Mouse (Mus musculus): ENCODE data around the gene Mnx1. TPM values are rescaled to one million over a fixed set of nuclear protein-coding genes. Genes with fewer than 3 reads are reported as not detected.

Gene Mnx1
- not detected in 2 replicates for polyA plus RNA-seq (2015; fragmentation: Nextera tagmentation; extraction: Ambion mirVana)

DNA sequence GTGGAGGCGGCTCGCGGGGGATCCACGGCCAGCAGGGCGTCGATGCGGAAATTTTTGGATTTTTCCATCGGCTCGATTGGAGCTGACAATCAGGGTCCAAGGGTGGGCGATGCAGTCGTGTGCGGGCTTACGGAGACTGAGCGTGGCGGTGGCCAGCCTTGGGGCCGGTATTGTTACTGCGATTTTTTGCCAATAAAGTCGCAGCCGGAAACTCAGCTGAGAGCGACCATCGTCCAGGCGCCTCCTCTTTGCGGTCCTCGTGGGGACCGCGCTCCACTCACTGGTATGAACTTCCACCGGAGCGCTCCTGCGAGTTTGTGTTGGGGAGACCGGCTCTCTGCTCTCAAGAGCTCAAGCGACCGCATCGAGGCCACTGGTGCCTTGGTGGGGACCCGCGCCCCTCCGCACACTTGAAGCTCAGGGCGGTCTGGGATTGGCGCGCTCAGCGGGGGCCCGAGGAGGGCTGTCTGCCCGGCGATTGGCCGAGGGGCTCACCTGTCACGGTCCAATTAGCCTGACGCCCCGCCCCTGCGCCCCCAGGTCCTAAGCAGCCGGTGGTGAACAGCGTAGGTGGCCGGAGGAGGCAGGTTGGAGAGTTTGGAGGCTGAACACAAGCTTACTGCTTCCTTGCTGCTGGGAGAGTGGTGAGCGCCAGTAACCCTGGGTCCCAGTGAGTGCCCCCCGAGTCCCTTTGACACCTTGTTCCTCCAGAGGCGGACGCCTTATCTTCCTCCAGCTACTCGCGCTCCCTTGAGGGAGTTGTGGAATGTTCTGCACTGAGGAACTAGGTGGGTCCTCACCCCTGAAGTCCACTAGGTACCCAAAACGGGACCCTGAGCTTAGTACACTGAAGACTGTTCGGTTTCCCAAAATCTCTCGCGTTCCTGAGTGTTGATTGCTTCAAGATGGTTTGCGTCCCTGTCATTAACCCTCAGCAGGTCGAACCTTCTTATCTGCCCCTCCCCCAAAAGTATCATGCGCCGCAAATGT lies at the start of gene Mnx1:
TSS of gene Mnx1 (minus strand) at position 263 of the 990 bp plus-strand sequence.
- ATAC-seq (ENCODE audit: low read depth) (peak; percentile 31; the same call in 1 of the 2 replicates), DNase-seq (no peak)
- WGBS (ENCODE audit: insufficient replicate concordance), result 1% methylated on average over 65 of the region's 65 CpGs
- H3K4me3 ChIP-seq (replicated peaks), result peak within 1 kb of the TSS; percentile 18
- H3K36me3 ChIP-seq, result no peaks in the 10 kb centered on the region
- peak within 1 kb of the TSS; percentile 38 for H3K4me2 ChIP-seq
- H3K27ac ChIP-seq, result no peak within 1 kb of the TSS
- H3K9me3 ChIP-seq (replicated peaks), result no peaks in the 10 kb centered on the region
- H3K4me1 ChIP-seq (replicated peaks), result peaks cover 3% of the 10 kb centered on the region; the same call in 1 of the 2 replicates
- H3K9ac ChIP-seq, result no peak within 1 kb of the TSS
- peaks cover 99% of the 10 kb centered on the region for H3K27me3 ChIP-seq

DNA sequence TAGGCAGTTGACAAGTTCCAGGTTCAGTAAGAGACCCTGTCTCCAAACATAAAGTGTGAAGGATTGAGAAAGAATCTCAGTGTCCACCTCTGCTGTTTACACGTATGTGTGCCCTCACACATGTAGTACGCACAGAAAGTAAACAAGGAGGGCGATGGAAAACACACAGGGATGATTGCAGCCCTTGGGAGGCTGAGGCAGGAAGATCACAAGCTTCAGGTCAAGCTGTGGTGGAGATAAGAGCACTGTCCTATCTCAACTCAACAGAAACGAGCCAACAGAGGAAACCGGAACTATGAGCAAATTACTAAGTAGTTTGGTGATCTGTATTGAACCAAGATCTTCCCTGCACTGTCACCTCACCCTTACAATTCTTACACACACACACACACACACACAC lies 38.2 kb upstream of the Mnx1 start:
- H3K27ac ChIP-seq, result no peak overlapping the region
- H3K9ac ChIP-seq, result no peak overlapping the region
- no peaks in the 10 kb centered on the region for H3K36me3 ChIP-seq
- no peak overlapping the region for H3K4me3 ChIP-seq (replicated peaks)
- WGBS (ENCODE audit: insufficient replicate concordance), result 41% methylated on average over 5 of the region's 5 CpGs
- no peaks in the 10 kb centered on the region for H3K27me3 ChIP-seq
- DNase-seq, result peak; percentile 53
- peak; percentile 79 for ATAC-seq (ENCODE audit: low read depth)
- no peaks in the 10 kb centered on the region for H3K9me3 ChIP-seq (replicated peaks)
- H3K4me1 ChIP-seq (replicated peaks), result peaks cover 3% of the 10 kb centered on the region; the same call in 1 of the 2 replicates
- H3K4me2 ChIP-seq, result no peak overlapping the region

DNA sequence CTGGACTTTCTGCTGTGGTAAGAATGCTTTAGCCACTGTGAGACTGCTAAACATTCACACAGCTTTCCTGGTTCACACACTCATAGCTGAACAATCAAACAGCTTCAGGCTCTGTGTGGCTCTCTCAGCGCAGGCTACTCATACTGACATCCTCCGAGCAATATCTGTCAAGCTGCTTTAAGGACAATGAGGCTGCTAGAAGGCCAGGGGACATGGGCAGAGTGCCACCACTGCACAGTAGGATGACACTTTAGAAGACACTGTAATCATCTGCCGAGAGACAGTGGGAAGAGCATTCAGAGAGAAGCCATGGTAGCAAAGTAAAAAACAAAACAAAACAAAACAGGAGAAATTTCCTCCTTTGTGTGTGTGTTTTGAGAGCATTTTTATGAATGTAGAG lies 37.6 kb upstream of the Mnx1 start:
- no peak for ATAC-seq (ENCODE audit: low read depth)
- H3K4me1 ChIP-seq (replicated peaks), result peaks cover 3% of the 10 kb centered on the region; the same call in 1 of the 2 replicates
- 59% methylated on average over 3 of the region's 3 CpGs for WGBS (ENCODE audit: insufficient replicate concordance)

DNA sequence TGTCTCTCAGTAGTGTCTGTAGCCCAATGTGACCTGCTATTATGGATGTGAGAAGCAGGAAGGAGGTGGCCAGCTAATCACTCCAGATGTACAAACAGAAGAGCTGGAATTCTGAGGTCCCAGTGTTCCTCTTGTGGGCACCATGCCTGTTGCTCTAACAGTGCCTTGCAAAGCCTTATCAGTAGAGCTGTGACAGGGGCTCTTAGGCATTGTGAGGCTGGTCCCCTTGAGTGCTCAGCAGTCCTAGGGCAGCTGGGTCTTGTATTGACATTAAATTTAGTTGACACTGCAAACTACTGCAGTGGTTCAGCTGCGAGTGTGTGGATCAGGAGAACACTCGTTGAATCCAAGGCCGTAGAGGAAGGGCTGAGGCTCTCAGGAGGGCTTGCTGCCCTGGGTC lies 28.7 kb upstream of the Mnx1 start:
- Histone ChIP-seq H3K4me1 (replicated peaks) (no peaks in the 10 kb centered on the region), H3K4me2 (no peak overlapping the region), H3K9ac (no peak overlapping the region), H3K27ac (no peak overlapping the region), H3K9me3 (replicated peaks) (no peaks in the 10 kb centered on the region), H3K27me3 (no peaks in the 10 kb centered on the region), H3K36me3 (no peaks in the 10 kb centered on the region), H3K4me3 (replicated peaks) (no peak overlapping the region)
- ATAC-seq (ENCODE audit: low read depth) (no peak), DNase-seq (no peak)
- WGBS (ENCODE audit: insufficient replicate concordance), result 45% methylated on average over 3 of the region's 3 CpGs

More for the DNA sequence above, 37.6 kb upstream of the Mnx1 start:
- DNase-seq, result peak; percentile 9
- Histone ChIP-seq H3K4me2 (no peak overlapping the region), H3K9ac (no peak overlapping the region), H3K27ac (no peak overlapping the region), H3K9me3 (replicated peaks) (no peaks in the 10 kb centered on the region), H3K36me3 (no peaks in the 10 kb centered on the region), H3K27me3 (no peaks in the 10 kb centered on the region), H3K4me3 (replicated peaks) (no peak overlapping the region)

DNA sequence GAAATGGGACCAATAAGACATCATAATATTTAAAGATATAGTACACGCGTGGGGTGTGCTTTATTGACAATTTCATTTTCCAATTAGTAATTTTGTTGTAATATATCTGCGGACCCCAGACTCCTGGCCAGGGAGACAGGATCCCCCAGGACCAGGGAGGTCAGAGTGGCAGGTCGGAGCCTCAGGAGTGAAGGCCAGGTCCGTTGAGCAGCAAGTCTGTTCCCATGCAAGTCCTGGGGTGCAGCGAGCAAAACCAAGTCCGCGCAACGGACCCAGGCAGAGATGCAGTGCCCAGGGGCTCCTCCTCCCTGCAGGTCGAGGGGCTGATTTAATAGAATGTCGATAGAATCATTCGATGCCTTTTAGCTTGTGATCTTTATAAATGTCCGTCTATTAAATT lies 9.1 kb upstream of the Mnx1 start:
- no peaks in the 10 kb centered on the region for H3K36me3 ChIP-seq
- H3K4me2 ChIP-seq, result no peak overlapping the region
- H3K9ac ChIP-seq, result no peak overlapping the region
- no peaks in the 10 kb centered on the region for H3K9me3 ChIP-seq (replicated peaks)
- no peak overlapping the region for H3K4me3 ChIP-seq (replicated peaks)
- 30% methylated on average over 13 of the region's 13 CpGs for WGBS (ENCODE audit: insufficient replicate concordance)
- DNase-seq, result no peak
- H3K27me3 ChIP-seq, result peaks cover 94% of the 10 kb centered on the region
- H3K27ac ChIP-seq, result no peak overlapping the region
- no peaks in the 10 kb centered on the region for H3K4me1 ChIP-seq (replicated peaks)
- no peak for ATAC-seq (ENCODE audit: low read depth)

DNA sequence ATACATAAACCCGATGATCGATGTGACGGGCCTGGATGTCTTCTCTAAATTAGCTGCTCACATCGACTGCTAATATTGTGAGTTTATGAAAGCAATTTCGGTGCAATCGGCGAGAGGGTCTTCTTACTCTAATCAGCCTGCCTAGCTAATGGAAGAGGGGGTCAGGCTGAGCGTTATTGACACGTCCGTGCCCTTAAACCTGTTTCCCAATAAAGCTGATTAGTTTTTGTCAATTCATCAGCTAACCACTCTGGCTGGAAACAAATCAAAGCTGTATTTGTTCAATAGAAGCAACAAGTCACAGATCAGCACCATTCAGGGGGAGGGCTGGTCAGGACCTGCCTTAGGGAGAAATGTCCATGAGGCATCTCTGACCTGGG lies 7.7 kb upstream of the Mnx1 start:
- ATAC-seq (ENCODE audit: low read depth) (no peak), DNase-seq (no peak)
- H3K4me2 ChIP-seq, result no peak overlapping the region
- H3K4me3 ChIP-seq (replicated peaks), result no peak overlapping the region
- WGBS (ENCODE audit: insufficient replicate concordance), result 7% methylated on average over 10 of the region's 10 CpGs
- H3K9ac ChIP-seq, result no peak overlapping the region
- no peaks in the 10 kb centered on the region for H3K9me3 ChIP-seq (replicated peaks)
- no peaks in the 10 kb centered on the region for H3K4me1 ChIP-seq (replicated peaks)
- no peak overlapping the region for H3K27ac ChIP-seq
- H3K36me3 ChIP-seq, result no peaks in the 10 kb centered on the region
- peaks cover 98% of the 10 kb centered on the region for H3K27me3 ChIP-seq

DNA sequence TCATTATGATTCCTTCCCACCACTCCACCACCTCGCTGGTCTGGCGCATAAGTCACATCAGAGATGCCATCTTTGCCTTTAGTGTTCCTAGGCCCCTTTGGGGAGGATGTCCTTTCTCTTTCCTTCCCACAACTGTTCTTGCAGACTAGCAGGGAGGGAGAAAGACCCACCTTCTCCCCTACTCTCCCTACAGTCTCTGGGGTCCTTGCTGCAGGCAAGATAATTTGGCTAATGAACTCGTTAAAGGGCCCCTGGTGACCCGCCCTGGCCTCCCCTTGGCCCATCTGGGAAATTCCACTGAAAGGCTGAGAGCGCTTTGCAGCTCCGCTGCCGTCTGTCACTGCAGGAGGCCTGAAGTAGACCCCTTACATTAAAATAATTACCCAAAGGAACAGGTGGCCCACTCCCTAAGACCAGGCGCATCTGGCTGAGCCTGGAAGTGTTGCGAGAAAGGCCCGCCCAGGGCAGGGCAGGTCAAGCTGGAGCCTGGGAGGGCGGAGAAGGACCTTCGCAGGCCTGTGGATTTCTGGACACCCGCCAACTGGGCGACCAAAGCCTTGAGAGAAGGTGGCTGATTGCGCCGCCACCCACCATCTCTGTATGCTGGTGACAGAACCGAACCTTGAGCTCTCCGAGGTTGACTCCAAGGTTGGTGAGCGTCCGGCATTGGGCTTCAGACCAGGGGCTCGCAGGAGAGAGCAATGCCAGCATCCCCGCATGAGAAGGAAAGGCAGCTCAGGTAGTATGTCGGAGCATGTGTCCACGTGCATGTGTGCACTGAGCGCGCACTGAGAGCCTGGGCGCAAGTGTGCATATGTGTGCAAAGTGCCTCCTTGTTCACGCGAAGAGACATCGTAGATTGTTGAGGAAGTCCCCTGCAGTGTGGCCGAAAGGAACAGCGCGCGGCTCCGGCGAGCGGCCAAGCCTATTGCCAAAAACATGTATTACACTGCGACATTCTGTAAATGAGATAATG lies 7.0 kb upstream of the Mnx1 start:
- no peak overlapping the region for H3K27ac ChIP-seq
- no peak overlapping the region for H3K9ac ChIP-seq
- H3K36me3 ChIP-seq, result no peaks in the 10 kb centered on the region
- H3K4me3 ChIP-seq (replicated peaks), result no peak overlapping the region
- no peaks in the 10 kb centered on the region for H3K4me1 ChIP-seq (replicated peaks)
- H3K4me2 ChIP-seq, result no peak overlapping the region
- peaks cover 98% of the 10 kb centered on the region for H3K27me3 ChIP-seq
- H3K9me3 ChIP-seq (replicated peaks), result no peaks in the 10 kb centered on the region
- 4% methylated on average over 38 of the region's 38 CpGs for WGBS (ENCODE audit: insufficient replicate concordance)
- DNase-seq (no peak), ATAC-seq (ENCODE audit: low read depth) (no peak)

DNA sequence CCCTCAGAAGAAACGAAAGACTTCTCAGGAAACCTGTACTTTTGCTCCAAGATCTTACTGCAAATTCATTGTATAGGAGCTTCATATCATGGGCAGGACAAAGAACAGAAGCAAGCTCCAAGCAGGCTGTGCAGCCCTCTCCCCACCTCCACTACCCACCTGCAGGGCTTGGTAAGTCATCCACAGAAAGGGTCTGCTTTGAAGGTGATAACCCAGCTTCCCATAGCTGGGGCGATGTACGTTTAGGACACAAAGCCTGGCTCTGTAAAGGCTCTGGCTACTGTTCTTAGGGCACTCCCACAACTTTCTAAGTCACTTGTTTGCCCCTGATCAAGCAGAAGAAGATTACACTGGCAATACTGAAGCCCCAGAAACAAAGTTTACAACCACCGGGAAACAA lies 5.5 kb upstream of the Mnx1 start:
- Histone ChIP-seq H3K9ac (no peak overlapping the region), H3K27ac (no peak overlapping the region), H3K36me3 (no peaks in the 10 kb centered on the region), H3K4me3 (replicated peaks) (no peak overlapping the region), H3K9me3 (replicated peaks) (no peaks in the 10 kb centered on the region), H3K4me1 (replicated peaks) (no peaks in the 10 kb centered on the region), H3K4me2 (no peak overlapping the region), H3K27me3 (peaks cover 98% of the 10 kb centered on the region)
- no peak for DNase-seq
- no peak for ATAC-seq (ENCODE audit: low read depth)
- 6% methylated on average over 4 of the region's 4 CpGs for WGBS (ENCODE audit: insufficient replicate concordance)

DNA sequence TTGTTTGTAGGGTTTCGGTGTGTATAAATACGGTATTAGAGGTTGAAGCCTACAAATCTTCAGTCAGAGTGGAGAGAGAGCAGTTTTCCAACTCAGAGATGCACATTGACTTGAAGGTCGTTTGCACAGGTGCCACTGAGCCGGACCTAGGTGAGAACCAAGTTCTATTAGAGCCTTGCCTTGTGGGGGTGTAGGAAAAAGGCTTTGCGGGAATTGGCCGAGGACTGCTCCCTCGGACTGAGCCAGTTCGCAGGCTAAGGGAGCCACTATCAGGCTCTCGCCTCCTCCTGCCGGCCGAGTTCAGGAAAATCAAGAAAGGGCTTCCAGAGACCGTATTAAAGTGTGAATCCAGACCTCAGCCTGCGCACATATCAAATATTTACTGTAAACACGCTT lies 926 bp upstream of the Mnx1 start:
- DNase-seq (no peak), ATAC-seq (ENCODE audit: low read depth) (no peak)
- no peak overlapping the region for H3K4me3 ChIP-seq (replicated peaks)
- H3K27me3 ChIP-seq, result peaks cover 99% of the 10 kb centered on the region
- H3K4me1 ChIP-seq (replicated peaks), result peaks cover 3% of the 10 kb centered on the region; the same call in 1 of the 2 replicates
- H3K9me3 ChIP-seq (replicated peaks), result no peaks in the 10 kb centered on the region
- no peak overlapping the region for H3K27ac ChIP-seq
- no peak overlapping the region for H3K4me2 ChIP-seq
- H3K36me3 ChIP-seq, result no peaks in the 10 kb centered on the region
- 2% methylated on average over 14 of the region's 14 CpGs for WGBS (ENCODE audit: insufficient replicate concordance)
- no peak overlapping the region for H3K9ac ChIP-seq

DNA sequence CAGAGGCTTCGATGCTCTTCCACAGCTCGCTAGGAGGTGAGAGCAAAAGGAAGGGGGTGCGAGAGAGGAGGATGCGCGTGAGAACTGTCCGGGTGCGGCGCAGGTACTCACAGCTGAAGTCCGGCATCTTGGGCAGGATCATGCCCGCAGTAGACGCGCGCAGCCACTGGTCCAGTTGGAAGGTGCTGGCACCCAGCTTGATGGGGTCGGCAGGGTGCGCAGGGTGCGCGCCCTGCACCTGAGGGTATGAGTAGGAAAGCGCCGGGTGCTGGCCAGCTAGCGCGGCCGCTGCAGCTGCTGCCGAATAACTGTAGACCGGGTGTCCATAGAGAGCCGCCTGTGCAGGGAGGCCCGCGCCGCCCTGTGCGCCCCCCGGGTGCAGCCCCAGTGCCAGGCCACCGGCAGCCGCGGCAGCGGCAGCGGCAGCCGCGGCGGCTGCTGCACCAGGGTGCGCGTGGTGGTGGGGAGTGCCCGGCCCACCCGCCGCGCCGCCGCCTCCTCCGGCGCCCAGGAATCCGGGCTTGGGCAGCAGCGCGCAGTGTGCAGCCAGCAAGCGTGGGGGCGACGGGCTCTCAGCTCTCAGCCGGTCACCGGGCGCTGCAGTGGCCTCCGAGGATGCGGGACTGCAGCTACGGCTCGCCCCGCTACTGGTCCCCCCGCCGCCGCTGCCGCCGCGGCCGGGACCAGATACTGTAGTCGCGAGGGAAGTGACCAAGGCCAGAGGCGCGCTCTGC lies 629 bp downstream of the Mnx1 start:
- no peak overlapping the region for H3K27ac ChIP-seq

More for the DNA sequence above, 629 bp downstream of the Mnx1 start:
- no peak for ATAC-seq (ENCODE audit: low read depth)
- Histone ChIP-seq H3K4me3 (replicated peaks) (peak overlapping the region; percentile 18), H3K27me3 (peaks cover 99% of the 10 kb centered on the region), H3K4me2 (peak overlapping the region; percentile 38), H3K9ac (no peak overlapping the region), H3K9me3 (replicated peaks) (no peaks in the 10 kb centered on the region), H3K36me3 (no peaks in the 10 kb centered on the region), H3K4me1 (replicated peaks) (peaks cover 3% of the 10 kb centered on the region; the same call in 1 of the 2 replicates)
- 2% methylated on average over 66 of the region's 73 CpGs for WGBS (ENCODE audit: insufficient replicate concordance)
- DNase-seq, result no peak
